Mouse (Mus musculus) neural tube, embryonic 12.5 days (tissue): ENCODE measurements around the gene N4bp1. TPM values are rescaled to one million over a fixed set of nuclear protein-coding genes. Genes with fewer than 3 reads are reported as not detected.

Experiments
- ATAC-seq: fragments of 200-750 bp; cut with Nextera tagmentation; 2 replicates; pipeline ENCODE4 v1.8.0; 2017; ENCODE audit warnings: low read depth, mild to moderate bottlenecking, moderate TSS enrichment, moderate library complexity; ENCODE audit not compliant: low FRiP score
- H3K27ac ChIP-seq: fragments of 300-500 bp; sonication (generic); 2 replicates; pipeline ENCODE4 v1.5.1; 2016
- H3K27me3 ChIP-seq: fragments of 300-500 bp; sonication (generic); replicated peaks from 2 replicates; pipeline ENCODE4 v1.6.1; 2016; ENCODE audit warnings: mild to moderate bottlenecking
- H3K36me3 ChIP-seq: fragments of 300-500 bp; sonication (generic); 2 replicates; pipeline ENCODE4 v1.6.1; 2016; ENCODE audit warnings: mild to moderate bottlenecking
- H3K4me1 ChIP-seq: fragments of 300-500 bp; sonication (generic); 2 replicates; pipeline ENCODE4 v1.6.1; 2016
- H3K4me2 ChIP-seq: fragments of 300-500 bp; sonication (generic); replicated peaks from 2 replicates; pipeline ENCODE4 v1.6.1; 2016; ENCODE audit warnings: mild to moderate bottlenecking
- H3K4me3 ChIP-seq: fragments of 300-500 bp; sonication (generic); 2 replicates; pipeline ENCODE4 v1.5.1; 2016
- H3K9ac ChIP-seq: fragments of 300-500 bp; sonication (generic); 2 replicates; pipeline ENCODE4 v1.6.1; 2016; ENCODE audit warnings: mild to moderate bottlenecking
- H3K9me3 ChIP-seq: fragments of 300-500 bp; sonication (generic); 2 replicates; pipeline ENCODE4 v1.6.1; 2016; ENCODE audit warnings: mild to moderate bottlenecking
- WGBS: fragments of 180-500 bp; shearing (Covaris S2); methylation state at CpG from one replicate; pipeline ENCODE4 v1.1.7; 2016; 5-methylcytosine and 5-hydroxymethylcytosine counted together
- polyA plus RNA-seq: library from polyadenylated mRNA; unstranded; fragments of >200 nt; fragmentation: Nextera tagmentation; extraction: Ambion mirVana; gene quantifications from 2 replicates; pipeline ENCODE4 v1.2.1, GENCODE M21; 2016

N4bp1 gene
- polyA plus RNA-seq, 1 experiment from 2014 or later, result 11.0 TPM

- no peaks in the 10 kb centered on the region for H3K4me1 ChIP-seq
- H3K9me3 ChIP-seq, result no peaks in the 10 kb centered on the region
- no peak overlapping the region for H3K27ac ChIP-seq
- WGBS, result 71% methylated on average over 4 of the region's 4 CpGs
- H3K4me3 ChIP-seq, result no peak overlapping the region
- no peak overlapping the region for H3K9ac ChIP-seq
- H3K36me3 ChIP-seq, result no peaks in the 10 kb centered on the region
- no peaks in the 10 kb centered on the region for H3K27me3 ChIP-seq
- no peak overlapping the region for H3K4me2 ChIP-seq
- ATAC-seq, result no peak
Observed at GRCm38 (mm10) chr8:86800966-86801365, 84.1 kb downstream of the N4bp1 start.

- no peak overlapping the region for H3K27ac ChIP-seq
- no peaks in the 10 kb centered on the region for H3K9me3 ChIP-seq
- H3K36me3 ChIP-seq, result no peaks in the 10 kb centered on the region
- H3K9ac ChIP-seq, result no peak overlapping the region
- no peaks in the 10 kb centered on the region for H3K27me3 ChIP-seq
- no peak overlapping the region for H3K4me3 ChIP-seq
- H3K4me2 ChIP-seq, result no peak overlapping the region
- WGBS, result 91% methylated on average over 6 of the region's 6 CpGs
- H3K4me1 ChIP-seq, result no peaks in the 10 kb centered on the region
- no peak for ATAC-seq
Observed at GRCm38 (mm10) chr8:86798141-86798540, 86.9 kb downstream of the N4bp1 start.

- H3K4me2 ChIP-seq, result no peak overlapping the region
- no peaks in the 10 kb centered on the region for H3K27me3 ChIP-seq
- H3K36me3 ChIP-seq, result no peaks in the 10 kb centered on the region
- H3K27ac ChIP-seq, result no peak overlapping the region
- no peaks in the 10 kb centered on the region for H3K4me1 ChIP-seq
- no peaks in the 10 kb centered on the region for H3K9me3 ChIP-seq
- 78% methylated on average over 2 of the region's 2 CpGs for WGBS
- ATAC-seq, result no peak
- H3K9ac ChIP-seq, result no peak overlapping the region
- H3K4me3 ChIP-seq, result no peak overlapping the region
Observed at GRCm38 (mm10) chr8:86797705-86798104, 87.4 kb downstream of the N4bp1 start.

- no peak for ATAC-seq
Observed at GRCm38 (mm10) chr8:86794716-86795115, 90.3 kb downstream of the N4bp1 start.

GRCm38 (mm10) chr8:86791542-86791941 lies 93.5 kb downstream of the N4bp1 start:
- Histone ChIP-seq H3K9me3 (no peaks in the 10 kb centered on the region), H3K4me2 (no peak overlapping the region), H3K36me3 (no peaks in the 10 kb centered on the region), H3K27me3 (no peaks in the 10 kb centered on the region), H3K27ac (no peak overlapping the region), H3K4me3 (no peak overlapping the region), H3K9ac (no peak overlapping the region), H3K4me1 (no peaks in the 10 kb centered on the region)
- no peak for ATAC-seq
- 90% methylated on average over 6 of the region's 6 CpGs for WGBS

More at GRCm38 (mm10) chr8:86794716-86795115, 90.3 kb downstream of the N4bp1 start:
- Histone ChIP-seq H3K36me3 (no peaks in the 10 kb centered on the region), H3K27ac (no peak overlapping the region), H3K4me1 (no peaks in the 10 kb centered on the region), H3K4me3 (no peak overlapping the region), H3K4me2 (no peak overlapping the region), H3K9me3 (no peaks in the 10 kb centered on the region), H3K9ac (no peak overlapping the region), H3K27me3 (no peaks in the 10 kb centered on the region)
- 47% methylated on average over 6 of the region's 6 CpGs for WGBS

GRCm38 (mm10) chr8:86789576-86789975 lies 95.5 kb downstream of the N4bp1 start:
- no peak overlapping the region for H3K4me2 ChIP-seq
- H3K4me3 ChIP-seq, result no peak overlapping the region
- no peak overlapping the region for H3K9ac ChIP-seq
- H3K27me3 ChIP-seq, result no peaks in the 10 kb centered on the region
- WGBS, result 88% methylated on average over 1 of the region's 1 CpGs
- no peak for ATAC-seq
- no peak overlapping the region for H3K27ac ChIP-seq
- no peaks in the 10 kb centered on the region for H3K36me3 ChIP-seq
- no peaks in the 10 kb centered on the region for H3K9me3 ChIP-seq
- H3K4me1 ChIP-seq, result no peaks in the 10 kb centered on the region

- no peaks in the 10 kb centered on the region for H3K27me3 ChIP-seq
- 81% methylated on average over 12 of the region's 12 CpGs for WGBS
- no peak overlapping the region for H3K4me3 ChIP-seq
- H3K4me2 ChIP-seq, result no peak overlapping the region
- no peaks in the 10 kb centered on the region for H3K4me1 ChIP-seq
- ATAC-seq, result no peak
- H3K9me3 ChIP-seq, result no peaks in the 10 kb centered on the region
- no peaks in the 10 kb centered on the region for H3K36me3 ChIP-seq
- H3K27ac ChIP-seq, result no peak overlapping the region
- no peak overlapping the region for H3K9ac ChIP-seq
Observed at GRCm38 (mm10) chr8:86787891-86788420, 97.1 kb downstream of the N4bp1 start.

- H3K27me3 ChIP-seq, result no peaks in the 10 kb centered on the region
- no peak overlapping the region for H3K27ac ChIP-seq
- no peak for ATAC-seq
- H3K4me3 ChIP-seq, result no peak overlapping the region
- H3K36me3 ChIP-seq, result no peaks in the 10 kb centered on the region
- no peaks in the 10 kb centered on the region for H3K4me1 ChIP-seq
- H3K9me3 ChIP-seq, result no peaks in the 10 kb centered on the region
- WGBS, result 55% methylated on average over 5 of the region's 5 CpGs
- H3K4me2 ChIP-seq, result no peak overlapping the region
- H3K9ac ChIP-seq, result no peak overlapping the region
Observed at GRCm38 (mm10) chr8:86786498-86786897, 98.6 kb downstream of the N4bp1 start.

- no peaks in the 10 kb centered on the region for H3K9me3 ChIP-seq
- no peak overlapping the region for H3K4me2 ChIP-seq
- WGBS, result 93% methylated on average over 8 of the region's 8 CpGs
- no peaks in the 10 kb centered on the region for H3K27me3 ChIP-seq
- no peak overlapping the region for H3K4me3 ChIP-seq
- H3K36me3 ChIP-seq, result no peaks in the 10 kb centered on the region
- ATAC-seq, result no peak
- no peak overlapping the region for H3K27ac ChIP-seq
- no peaks in the 10 kb centered on the region for H3K4me1 ChIP-seq
- H3K9ac ChIP-seq, result no peak overlapping the region
Observed at GRCm38 (mm10) chr8:86781094-86781493, 104.0 kb downstream of the N4bp1 start.

- no peak overlapping the region for H3K9ac ChIP-seq
- no peak overlapping the region for H3K4me3 ChIP-seq
- H3K27ac ChIP-seq, result no peak overlapping the region
- H3K9me3 ChIP-seq, result no peaks in the 10 kb centered on the region
- H3K4me2 ChIP-seq, result no peak overlapping the region
- no peaks in the 10 kb centered on the region for H3K27me3 ChIP-seq
- no peak for ATAC-seq
- WGBS, result 73% methylated on average over 8 of the region's 8 CpGs
- H3K4me1 ChIP-seq, result no peaks in the 10 kb centered on the region
- H3K36me3 ChIP-seq, result no peaks in the 10 kb centered on the region
Observed at GRCm38 (mm10) chr8:86779207-86779606, 105.9 kb downstream of the N4bp1 start.

- H3K4me2 ChIP-seq, result no peak overlapping the region
- H3K9ac ChIP-seq, result no peak overlapping the region
- H3K27me3 ChIP-seq, result no peaks in the 10 kb centered on the region
- H3K4me1 ChIP-seq, result no peaks in the 10 kb centered on the region
- 57% methylated on average over 1 of the region's 1 CpGs for WGBS
- H3K9me3 ChIP-seq, result no peaks in the 10 kb centered on the region
- H3K36me3 ChIP-seq, result no peaks in the 10 kb centered on the region
- H3K27ac ChIP-seq, result no peak overlapping the region
- no peak overlapping the region for H3K4me3 ChIP-seq
- no peak for ATAC-seq
Observed at GRCm38 (mm10) chr8:86769945-86770715, 114.9 kb downstream of the N4bp1 start.

GRCm38 (mm10) chr8:86768499-86768898 lies 116.6 kb downstream of the N4bp1 start:
- H3K9me3 ChIP-seq, result no peaks in the 10 kb centered on the region
- WGBS, result 86% methylated on average over 5 of the region's 5 CpGs
- H3K9ac ChIP-seq, result no peak overlapping the region
- no peak overlapping the region for H3K4me2 ChIP-seq
- no peak for ATAC-seq
- H3K27ac ChIP-seq, result no peak overlapping the region
- no peaks in the 10 kb centered on the region for H3K27me3 ChIP-seq
- no peaks in the 10 kb centered on the region for H3K36me3 ChIP-seq
- no peak overlapping the region for H3K4me3 ChIP-seq
- H3K4me1 ChIP-seq, result no peaks in the 10 kb centered on the region
